Mouse (Mus musculus): Measurements from ENCODE around the gene Igf1r. TPM values are rescaled to one million over a fixed set of nuclear protein-coding genes. Genes with fewer than 3 reads are reported as not detected.

The Igf1r gene
- polyA plus RNA-seq, 1 experiment, result 2.6 TPM

GRCm38 (mm10) chr7:68070626-68071025, 118.0 kb downstream of the Igf1r start:
- 6% methylated on average over 7 of the region's 7 CpGs for whole genome bisulfite sequencing
- no peak for TF ChIP-seq CTCF (IDR thresholded peaks at IDR 0.05; ENCODE audit: extremely low read depth, insufficient read length, insufficient replicate concordance, low read depth, low read length)
- TF ChIP-seq POLR2A (IDR thresholded peaks at IDR 0.05; ENCODE audit: low read depth, low read length), result no peak
- Histone ChIP-seq H3K4me3 (ENCODE audit: low read depth, low read length) (no peak overlapping the region), H3K4me1 (ENCODE audit: control insufficient read depth, insufficient read depth, insufficient read length, low read length) (no peaks in the 10 kb centered on the region; the same call in 1 of the 2 replicates), H3K36me3 (ENCODE audit: control insufficient read depth, insufficient read depth, low read length) (no peaks in the 10 kb centered on the region), H3K27me3 (ENCODE audit: control insufficient read depth, insufficient read depth, low read length) (no peaks in the 10 kb centered on the region), H3K27ac (ENCODE audit: insufficient read depth, low read depth, low read length) (no peak overlapping the region)

GRCm38 (mm10) chr7:68071050-68071449, 118.4 kb downstream of the Igf1r start:
- Histone ChIP-seq H3K27me3 (ENCODE audit: control insufficient read depth, insufficient read depth, low read length) (no peaks in the 10 kb centered on the region), H3K27ac (ENCODE audit: insufficient read depth, low read depth, low read length) (no peak overlapping the region), H3K36me3 (ENCODE audit: control insufficient read depth, insufficient read depth, low read length) (no peaks in the 10 kb centered on the region), H3K4me3 (ENCODE audit: low read depth, low read length) (no peak overlapping the region), H3K4me1 (ENCODE audit: control insufficient read depth, insufficient read depth, insufficient read length, low read length) (no peaks in the 10 kb centered on the region; the same call in 1 of the 2 replicates)
- 93% methylated on average over 3 of the region's 3 CpGs for WGBS
- TF ChIP-seq CTCF (IDR thresholded peaks at IDR 0.05; ENCODE audit: extremely low read depth, insufficient read length, insufficient replicate concordance, low read depth, low read length) (no peak), POLR2A (IDR thresholded peaks at IDR 0.05; ENCODE audit: low read depth, low read length) (no peak)

GRCm38 (mm10) chr7:68071749-68072148, 119.1 kb downstream of the Igf1r start:
- Histone ChIP-seq H3K27ac (ENCODE audit: insufficient read depth, low read depth, low read length) (no peak overlapping the region), H3K27me3 (ENCODE audit: control insufficient read depth, insufficient read depth, low read length) (no peaks in the 10 kb centered on the region), H3K4me1 (ENCODE audit: control insufficient read depth, insufficient read depth, insufficient read length, low read length) (no peaks in the 10 kb centered on the region; the same call in 1 of the 2 replicates), H3K36me3 (ENCODE audit: control insufficient read depth, insufficient read depth, low read length) (no peaks in the 10 kb centered on the region), H3K4me3 (ENCODE audit: low read depth, low read length) (no peak overlapping the region)
- TF ChIP-seq CTCF (IDR thresholded peaks at IDR 0.05; ENCODE audit: extremely low read depth, insufficient read length, insufficient replicate concordance, low read depth, low read length) (no peak), POLR2A (IDR thresholded peaks at IDR 0.05; ENCODE audit: low read depth, low read length) (no peak)
- WGBS, result 96% methylated on average over 11 of the region's 11 CpGs

- H3K27me3 ChIP-seq (ENCODE audit: control insufficient read depth, insufficient read depth, low read length), result no peaks in the 10 kb centered on the region
- no peaks in the 10 kb centered on the region; the same call in 1 of the 2 replicates for H3K4me1 ChIP-seq (ENCODE audit: control insufficient read depth, insufficient read depth, insufficient read length, low read length)
- no peaks in the 10 kb centered on the region for H3K36me3 ChIP-seq (ENCODE audit: control insufficient read depth, insufficient read depth, low read length)
- no peak overlapping the region for H3K4me3 ChIP-seq (ENCODE audit: low read depth, low read length)
- WGBS, result 71% methylated on average over 14 of the region's 14 CpGs
- no peak overlapping the region for H3K27ac ChIP-seq (ENCODE audit: insufficient read depth, low read depth, low read length)
- TF ChIP-seq POLR2A (IDR thresholded peaks at IDR 0.05; ENCODE audit: low read depth, low read length) (no peak), CTCF (IDR thresholded peaks at IDR 0.05; ENCODE audit: extremely low read depth, insufficient read length, insufficient replicate concordance, low read depth, low read length) (no peak)
Measured at GRCm38 (mm10) chr7:68072524-68073459, 120.2 kb downstream of the Igf1r start.

GRCm38 (mm10) chr7:68073460-68073806, 120.8 kb downstream of the Igf1r start:
- no peaks in the 10 kb centered on the region for H3K36me3 ChIP-seq (ENCODE audit: control insufficient read depth, insufficient read depth, low read length)
- no peak overlapping the region for H3K4me3 ChIP-seq (ENCODE audit: low read depth, low read length)
- H3K4me1 ChIP-seq (ENCODE audit: control insufficient read depth, insufficient read depth, insufficient read length, low read length), result no peaks in the 10 kb centered on the region; the same call in 1 of the 2 replicates
- H3K27me3 ChIP-seq (ENCODE audit: control insufficient read depth, insufficient read depth, low read length), result no peaks in the 10 kb centered on the region
- H3K27ac ChIP-seq (ENCODE audit: insufficient read depth, low read depth, low read length), result no peak overlapping the region
- 57% methylated on average over 8 of the region's 8 CpGs for WGBS
- no peak for TF ChIP-seq CTCF (IDR thresholded peaks at IDR 0.05; ENCODE audit: extremely low read depth, insufficient read length, insufficient replicate concordance, low read depth, low read length)
- no peak for TF ChIP-seq POLR2A (IDR thresholded peaks at IDR 0.05; ENCODE audit: low read depth, low read length)

- Histone ChIP-seq H3K27ac (ENCODE audit: insufficient read depth, low read depth, low read length) (no peak overlapping the region), H3K27me3 (ENCODE audit: control insufficient read depth, insufficient read depth, low read length) (no peaks in the 10 kb centered on the region), H3K36me3 (ENCODE audit: control insufficient read depth, insufficient read depth, low read length) (no peaks in the 10 kb centered on the region), H3K4me3 (ENCODE audit: low read depth, low read length) (no peak overlapping the region), H3K4me1 (ENCODE audit: control insufficient read depth, insufficient read depth, insufficient read length, low read length) (no peaks in the 10 kb centered on the region; the same call in 1 of the 2 replicates)
- TF ChIP-seq POLR2A (IDR thresholded peaks at IDR 0.05; ENCODE audit: low read depth, low read length) (no peak), CTCF (IDR thresholded peaks at IDR 0.05; ENCODE audit: extremely low read depth, insufficient read length, insufficient replicate concordance, low read depth, low read length) (no peak)
- WGBS, result 89% methylated on average over 11 of the region's 11 CpGs
Measured at GRCm38 (mm10) chr7:68074748-68075147, 122.1 kb downstream of the Igf1r start.

- 77% methylated on average over 3 of the region's 3 CpGs for WGBS
- Histone ChIP-seq H3K27me3 (ENCODE audit: control insufficient read depth, insufficient read depth, low read length) (no peaks in the 10 kb centered on the region), H3K36me3 (ENCODE audit: control insufficient read depth, insufficient read depth, low read length) (no peaks in the 10 kb centered on the region), H3K27ac (ENCODE audit: insufficient read depth, low read depth, low read length) (no peak overlapping the region), H3K4me1 (ENCODE audit: control insufficient read depth, insufficient read depth, insufficient read length, low read length) (no peaks in the 10 kb centered on the region; the same call in 1 of the 2 replicates), H3K4me3 (ENCODE audit: low read depth, low read length) (no peak overlapping the region)
- no peak for TF ChIP-seq POLR2A (IDR thresholded peaks at IDR 0.05; ENCODE audit: low read depth, low read length)
Measured at GRCm38 (mm10) chr7:68075401-68075800, 122.8 kb downstream of the Igf1r start.

All from small intestine, adult 2 months (tissue).